Mouse (Mus musculus) heart, embryonic 15.5 days (tissue): ENCODE results near the gene Misp. TPM values are rescaled to one million over a fixed set of nuclear protein-coding genes. Genes with fewer than 3 reads are reported as not detected.
A peak's percentile ranks its signal among the peaks of the same experiment; 100 is the strongest.

Source experiments
- ATAC-seq: fragments of 200-750 bp; cut with Nextera tagmentation; replicated peaks from 2 replicates; pipeline ENCODE4 v1.8.0; 2017; ENCODE audit warnings: low read depth, moderate TSS enrichment; ENCODE audit not compliant: insufficient number of reproducible peaks, insufficient read depth, low FRiP score
- H3K27ac ChIP-seq: fragments of 300-500 bp; sonication (generic); 2 replicates; pipeline ENCODE4 v1.5.1; 2015; ENCODE audit warnings: mild to moderate bottlenecking, inconsistent platforms
- H3K27me3 ChIP-seq: fragments of 300-500 bp; sonication (generic); 2 replicates; pipeline ENCODE4 v1.6.1; 2015; ENCODE audit warnings: inconsistent platforms
- H3K36me3 ChIP-seq: fragments of 300-500 bp; sonication (generic); 2 replicates; pipeline ENCODE4 v1.6.1; 2015; ENCODE audit warnings: mild to moderate bottlenecking, inconsistent platforms
- H3K4me1 ChIP-seq: fragments of 300-500 bp; sonication (generic); replicated peaks from 2 replicates; pipeline ENCODE4 v1.6.1; 2015; ENCODE audit warnings: inconsistent platforms
- H3K4me2 ChIP-seq: fragments of 300-500 bp; sonication (generic); 2 replicates; pipeline ENCODE4 v1.6.1; 2015; ENCODE audit warnings: inconsistent platforms, mild to moderate bottlenecking, moderate library complexity
- H3K4me3 ChIP-seq: fragments of 300-500 bp; sonication (generic); 2 replicates; pipeline ENCODE4 v1.5.1; 2015; ENCODE audit warnings: mild to moderate bottlenecking, inconsistent platforms
- H3K9ac ChIP-seq: fragments of 300-500 bp; sonication (generic); 2 replicates; pipeline ENCODE4 v1.6.1; 2015; ENCODE audit warnings: mild to moderate bottlenecking, inconsistent platforms
- H3K9me3 ChIP-seq: fragments of 300-500 bp; sonication (generic); replicated peaks from 2 replicates; pipeline ENCODE4 v1.6.1; 2016; ENCODE audit warnings: inconsistent platforms
- WGBS: fragments of 180-500 bp; shearing (Covaris S2); methylation state at CpG from one replicate; pipeline ENCODE4 v1.1.7; 2015; ENCODE audit warnings: mixed read lengths; 5-methylcytosine and 5-hydroxymethylcytosine counted together
- polyA plus RNA-seq: library from polyadenylated mRNA; unstranded; fragments of >200 nt; fragmentation: Nextera tagmentation; extraction: Ambion mirVana; gene quantifications from 2 replicates; pipeline ENCODE4 v1.2.1, GENCODE M21; 2015

The Misp gene
- polyA plus RNA-seq, 1 experiment from 2014 or later: 0.81 TPM

DNA sequence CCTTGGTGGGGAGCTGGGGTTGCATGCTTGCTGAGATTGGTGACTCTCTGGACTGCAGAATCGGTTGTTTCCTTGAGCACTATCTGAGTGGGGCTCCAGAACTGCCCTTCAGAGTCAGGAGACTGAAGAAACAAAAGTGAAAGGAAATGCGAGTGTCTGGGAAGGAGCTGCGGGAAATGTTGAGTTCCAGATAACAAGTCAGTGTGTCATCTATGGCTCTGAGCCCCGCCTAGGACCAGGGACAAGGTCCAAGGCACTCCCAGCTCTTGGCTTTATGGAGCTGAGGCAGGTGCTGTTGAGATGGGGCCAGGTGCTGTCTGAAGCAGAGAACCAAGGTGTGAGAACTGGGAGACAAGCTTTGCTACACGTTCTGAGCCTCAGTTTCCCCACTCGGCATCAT lies 3.6 kb downstream of the Misp start:
- H3K27me3 ChIP-seq: no peaks in the 10 kb centered on the region
- no peak overlapping the region for H3K9ac ChIP-seq
- H3K4me3 ChIP-seq: 0 out of 2 replicates have a peak overlapping the region, but pooled peaks have one; percentile 1
- H3K4me1 ChIP-seq: peaks cover 20% of the 10 kb centered on the region
- peak overlapping the region; percentile 8; the same call in 1 of the 2 replicates for H3K4me2 ChIP-seq
- no peaks in the 10 kb centered on the region for H3K9me3 ChIP-seq
- peak overlapping the region; percentile 62 for H3K27ac ChIP-seq
- ATAC-seq: no peak; the same call in 1 of the 2 replicates
- WGBS: 38% methylated on average over 6 of the region's 6 CpGs
- 0 out of 2 replicates have a peak, but pooled peaks cover 4% of the 10 kb centered on the region for H3K36me3 ChIP-seq

DNA sequence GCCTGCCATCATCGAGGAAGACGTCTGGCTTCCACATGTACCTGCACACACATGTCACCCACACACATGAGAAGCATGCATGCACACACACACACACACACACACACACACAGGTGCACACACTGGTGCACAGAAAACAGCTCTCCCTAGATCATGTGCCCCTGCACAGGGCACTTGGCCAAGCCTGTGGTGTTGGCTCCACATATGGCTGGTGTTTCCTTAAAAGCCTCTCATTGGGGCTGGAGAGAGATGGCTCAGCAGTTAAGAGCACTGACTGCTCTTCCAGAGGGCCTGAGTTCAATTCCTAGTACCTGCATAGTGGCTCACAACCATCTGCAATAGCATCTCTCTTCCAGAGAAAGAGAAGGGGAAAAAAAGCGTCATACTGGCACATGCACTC lies 10.8 kb downstream of the Misp start:
- H3K4me3 ChIP-seq: no peak overlapping the region
- no peak overlapping the region for H3K4me2 ChIP-seq
- no peak overlapping the region for H3K27ac ChIP-seq
- H3K36me3 ChIP-seq: no peaks in the 10 kb centered on the region
- no peaks in the 10 kb centered on the region for H3K9me3 ChIP-seq
- ATAC-seq: no peak
- 79% methylated on average over 3 of the region's 3 CpGs for WGBS
- peaks cover 3% of the 10 kb centered on the region; the same call in 1 of the 2 replicates for H3K4me1 ChIP-seq
- no peaks in the 10 kb centered on the region for H3K27me3 ChIP-seq
- no peak overlapping the region for H3K9ac ChIP-seq

DNA sequence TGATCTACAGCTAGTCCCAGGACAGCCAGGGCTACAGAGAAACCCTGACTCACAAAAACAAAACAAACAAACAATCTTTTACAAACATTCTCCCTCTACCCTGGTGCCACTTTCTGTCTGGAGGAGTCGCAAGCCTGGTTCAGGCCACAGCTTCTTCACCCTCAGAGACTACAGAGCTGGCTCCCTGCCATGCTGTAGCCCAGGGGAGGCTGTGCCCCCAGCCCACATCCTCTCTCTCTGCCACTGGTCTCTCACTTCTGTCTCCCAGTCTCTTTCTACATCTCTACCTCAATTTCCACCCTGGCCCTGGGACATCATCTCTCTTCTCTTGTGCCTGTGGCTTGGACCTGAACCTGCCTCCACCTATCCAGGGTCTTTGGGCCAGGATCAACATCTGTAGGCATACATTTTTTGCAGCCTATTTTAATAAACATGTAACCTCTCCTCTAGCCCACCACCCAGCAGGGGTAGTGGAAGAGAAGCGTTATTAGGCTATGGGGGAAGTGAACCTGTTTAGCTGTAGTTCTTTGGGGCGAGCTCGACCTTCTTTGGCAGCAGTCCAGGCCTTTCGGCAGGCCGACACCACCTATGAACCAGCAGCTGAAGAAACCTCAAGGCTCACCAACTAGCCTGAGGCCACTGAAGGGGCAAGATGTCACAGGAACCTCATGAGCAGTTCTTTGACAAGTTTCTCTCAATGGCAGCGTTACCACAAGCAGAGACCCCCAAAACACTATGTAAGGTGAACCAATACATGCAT lies 11.4 kb downstream of the Misp start:
- no peaks in the 10 kb centered on the region for H3K27me3 ChIP-seq
- peaks cover 3% of the 10 kb centered on the region; the same call in 1 of the 2 replicates for H3K4me1 ChIP-seq
- H3K36me3 ChIP-seq: no peaks in the 10 kb centered on the region
- WGBS: 62% methylated on average over 7 of the region's 7 CpGs
- no peak overlapping the region for H3K27ac ChIP-seq
- H3K9ac ChIP-seq: no peak overlapping the region
- no peaks in the 10 kb centered on the region for H3K9me3 ChIP-seq
- ATAC-seq: no peak
- no peak overlapping the region for H3K4me3 ChIP-seq
- H3K4me2 ChIP-seq: no peak overlapping the region

DNA sequence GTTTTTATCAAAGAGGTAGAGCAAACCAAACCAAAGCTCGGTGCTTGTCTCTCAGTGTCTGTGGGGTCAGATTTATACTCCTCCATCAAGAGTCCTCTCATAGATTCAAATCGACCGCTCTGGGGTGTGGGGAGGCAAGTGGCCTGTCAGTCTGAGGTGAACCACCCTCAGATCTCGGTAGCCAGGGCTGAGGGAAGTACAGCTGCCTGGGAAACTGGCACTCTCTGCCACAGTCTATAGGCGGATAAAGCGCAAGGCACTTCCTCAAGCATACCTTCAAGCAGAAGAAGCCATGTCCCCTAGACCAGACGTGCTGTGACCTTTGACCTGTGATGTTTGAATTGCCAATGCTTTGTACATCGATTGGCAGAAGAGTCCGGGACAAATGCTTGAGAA lies 12.0 kb downstream of the Misp start:
- peaks cover 3% of the 10 kb centered on the region; the same call in 1 of the 2 replicates for H3K4me1 ChIP-seq
- H3K9me3 ChIP-seq: no peaks in the 10 kb centered on the region
- H3K36me3 ChIP-seq: no peaks in the 10 kb centered on the region
- H3K4me3 ChIP-seq: no peak overlapping the region
- WGBS: 75% methylated on average over 9 of the region's 9 CpGs
- H3K27ac ChIP-seq: no peak overlapping the region
- H3K9ac ChIP-seq: no peak overlapping the region
- ATAC-seq: no peak
- H3K4me2 ChIP-seq: no peak overlapping the region
- H3K27me3 ChIP-seq: no peaks in the 10 kb centered on the region

DNA sequence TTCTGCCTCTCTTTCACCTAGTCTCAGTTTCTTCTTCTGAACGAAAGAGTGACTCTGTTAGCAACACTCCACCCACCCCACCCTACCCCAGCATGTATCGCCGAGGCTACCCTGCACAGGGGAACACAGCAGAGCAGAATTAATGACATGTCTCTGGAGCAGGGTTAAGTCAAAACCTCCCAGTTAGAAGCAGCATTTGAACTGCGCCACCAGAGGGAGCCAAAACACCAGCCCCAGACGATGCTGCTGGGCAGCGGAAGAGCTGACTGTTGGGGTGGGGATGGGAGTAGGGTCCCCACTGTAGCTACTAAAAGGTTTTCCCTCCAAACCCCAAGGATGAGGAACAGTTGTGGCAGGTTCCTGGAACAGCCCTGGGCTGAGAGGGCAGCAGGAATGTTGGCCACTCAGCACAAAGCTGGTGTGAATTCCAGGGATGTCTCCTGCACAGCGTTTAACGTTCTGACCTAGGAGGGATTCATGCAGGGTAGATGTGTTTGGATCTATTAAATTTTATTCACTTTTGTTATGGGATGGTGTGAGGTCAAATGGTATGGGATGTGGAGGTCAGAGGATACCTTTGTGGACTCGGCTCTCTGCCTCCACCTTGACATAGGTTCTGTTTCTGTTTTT lies 14.1 kb downstream of the Misp start:
- peak; percentile 36; the same call in 1 of the 2 replicates for ATAC-seq
- H3K36me3 ChIP-seq: no peaks in the 10 kb centered on the region
- no peaks in the 10 kb centered on the region for H3K9me3 ChIP-seq
- peaks cover 3% of the 10 kb centered on the region; the same call in 1 of the 2 replicates for H3K4me1 ChIP-seq
- H3K27me3 ChIP-seq: no peaks in the 10 kb centered on the region
- H3K9ac ChIP-seq: no peak overlapping the region
- 0 out of 2 replicates have a peak overlapping the region, but pooled peaks have one; percentile 29 for H3K4me2 ChIP-seq
- H3K4me3 ChIP-seq: no peak overlapping the region
- H3K27ac ChIP-seq: no peak overlapping the region
- 14% methylated on average over 9 of the region's 9 CpGs for WGBS

- Histone ChIP-seq H3K4me3 (no peak overlapping the region), H3K9me3 (no peaks in the 10 kb centered on the region), H3K27ac (no peak overlapping the region), H3K36me3 (no peaks in the 10 kb centered on the region), H3K4me2 (no peak overlapping the region), H3K9ac (no peak overlapping the region), H3K4me1 (peaks cover 15% of the 10 kb centered on the region), H3K27me3 (no peaks in the 10 kb centered on the region)
- 94% methylated on average over 3 of the region's 3 CpGs for WGBS
- ATAC-seq: no peak
Measured at GRCm38 (mm10) chr10:79836918-79837317, 16.1 kb downstream of the Misp start.

- WGBS: 44% methylated on average over 2 of the region's 2 CpGs
- H3K36me3 ChIP-seq: no peaks in the 10 kb centered on the region
- no peak for ATAC-seq
Measured at GRCm38 (mm10) chr10:79838151-79838550, 17.4 kb downstream of the Misp start.

GRCm38 (mm10) chr10:79840091-79840490 lies 19.3 kb downstream of the Misp start:
- Histone ChIP-seq H3K9ac (no peak overlapping the region), H3K9me3 (no peaks in the 10 kb centered on the region), H3K4me1 (peaks cover 33% of the 10 kb centered on the region), H3K4me2 (peak overlapping the region; percentile 84), H3K27ac (peak overlapping the region; percentile 94), H3K4me3 (no peak overlapping the region), H3K27me3 (no peaks in the 10 kb centered on the region), H3K36me3 (no peaks in the 10 kb centered on the region)
- no peak for ATAC-seq
- WGBS: 87% methylated on average over 3 of the region's 3 CpGs

More at GRCm38 (mm10) chr10:79838151-79838550, 17.4 kb downstream of the Misp start:
- H3K4me1 ChIP-seq: peaks cover 27% of the 10 kb centered on the region
- no peak overlapping the region for H3K27ac ChIP-seq
- no peak overlapping the region for H3K4me2 ChIP-seq
- H3K27me3 ChIP-seq: no peaks in the 10 kb centered on the region
- H3K9me3 ChIP-seq: no peaks in the 10 kb centered on the region
- no peak overlapping the region for H3K4me3 ChIP-seq
- H3K9ac ChIP-seq: no peak overlapping the region

DNA sequence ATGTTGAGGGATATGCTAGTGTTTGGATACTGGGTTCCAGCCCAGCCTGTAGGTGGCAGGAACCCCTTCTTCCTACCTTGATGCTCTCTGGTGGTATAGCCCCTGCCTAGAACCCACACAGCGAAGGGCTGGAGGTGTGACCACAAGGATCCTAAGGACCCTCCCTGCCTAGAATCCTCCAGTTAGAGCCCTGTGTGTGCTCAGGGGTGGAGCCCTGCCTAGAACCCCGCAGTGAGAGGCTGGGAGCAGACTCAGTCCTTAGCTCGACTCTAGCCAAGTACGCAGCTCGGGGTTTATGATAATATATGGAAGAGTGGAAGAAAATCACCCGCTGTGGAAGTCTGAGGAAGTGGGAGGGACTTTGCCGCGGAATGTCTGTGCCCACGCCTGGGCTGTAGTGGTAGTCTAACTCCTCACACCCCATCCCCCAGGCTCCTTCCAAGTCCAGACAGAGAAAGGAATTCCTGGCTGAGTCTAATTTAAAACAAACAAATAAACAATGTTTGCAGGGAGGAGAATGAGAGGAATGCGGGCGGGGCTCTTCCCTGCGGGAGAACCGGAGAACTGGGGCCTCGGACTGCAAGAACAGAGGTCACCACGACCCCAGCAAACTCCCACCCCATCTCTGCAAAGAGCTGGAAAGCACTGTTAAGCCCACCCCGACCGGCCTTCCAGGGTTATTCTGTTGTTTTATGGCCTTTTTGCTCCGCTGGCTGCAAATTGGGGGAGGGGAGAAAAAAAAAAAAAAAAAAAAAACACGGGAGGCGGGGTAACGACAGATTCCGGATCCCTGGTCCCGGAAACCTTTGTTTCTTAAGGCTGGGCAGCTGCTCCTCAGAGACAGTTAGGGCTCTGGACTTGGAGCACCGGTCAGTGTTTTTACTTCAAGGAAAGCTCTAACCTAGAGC lies 20.1 kb downstream of the Misp start:
- Histone ChIP-seq H3K27me3 (no peaks in the 10 kb centered on the region), H3K9ac (peak overlapping the region; percentile 57), H3K9me3 (no peaks in the 10 kb centered on the region), H3K4me1 (peaks cover 32% of the 10 kb centered on the region), H3K4me2 (peak overlapping the region; percentile 84), H3K36me3 (no peaks in the 10 kb centered on the region), H3K27ac (peak overlapping the region; percentile 94), H3K4me3 (peak overlapping the region; percentile 54)
- WGBS: under 1% methylated on average over 24 of the region's 24 CpGs
- peak; percentile 90 for ATAC-seq

DNA sequence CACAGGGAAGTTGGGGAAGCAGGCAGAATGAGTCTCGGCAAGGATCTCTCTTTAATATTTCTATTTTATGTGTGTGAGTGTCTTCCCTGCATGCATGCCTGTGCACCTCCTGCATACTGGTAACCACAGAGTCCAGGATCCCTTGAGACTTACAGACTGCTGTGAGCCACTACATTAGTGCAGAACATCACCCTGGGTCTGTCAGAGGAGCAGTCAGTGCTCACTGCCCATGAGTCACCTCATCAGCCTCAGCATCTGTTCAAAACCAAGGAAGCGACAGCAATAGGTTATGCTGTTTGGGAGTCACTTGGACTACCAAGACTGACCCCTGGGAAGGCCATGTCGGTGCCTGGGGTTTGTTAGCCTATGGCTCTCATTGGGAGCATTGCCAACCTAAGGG lies 21.5 kb downstream of the Misp start:
- no peaks in the 10 kb centered on the region for H3K36me3 ChIP-seq
- H3K27ac ChIP-seq: no peak overlapping the region
- no peak overlapping the region for H3K4me3 ChIP-seq
- H3K9ac ChIP-seq: no peak overlapping the region
- peaks cover 32% of the 10 kb centered on the region for H3K4me1 ChIP-seq
- WGBS: 66% methylated on average over 3 of the region's 3 CpGs
- H3K4me2 ChIP-seq: no peak overlapping the region
- ATAC-seq: no peak
- no peaks in the 10 kb centered on the region for H3K27me3 ChIP-seq
- no peaks in the 10 kb centered on the region for H3K9me3 ChIP-seq

GRCm38 (mm10) chr10:79843476-79843875 lies 22.7 kb downstream of the Misp start:
- H3K4me3 ChIP-seq: no peak overlapping the region
- WGBS: 54% methylated on average over 6 of the region's 6 CpGs
- no peak overlapping the region for H3K27ac ChIP-seq
- H3K9ac ChIP-seq: no peak overlapping the region
- no peak overlapping the region for H3K4me2 ChIP-seq
- H3K9me3 ChIP-seq: no peaks in the 10 kb centered on the region
- peaks cover 32% of the 10 kb centered on the region for H3K4me1 ChIP-seq
- ATAC-seq: no peak
- no peaks in the 10 kb centered on the region for H3K36me3 ChIP-seq
- no peaks in the 10 kb centered on the region for H3K27me3 ChIP-seq
